Mouse (Mus musculus) kidney, adult 2 months (tissue): ENCODE measurements around the gene Itga8. TPM values are rescaled to one million over a fixed set of nuclear protein-coding genes. Genes with fewer than 3 reads are reported as not detected.

Experiments used
- DNase-seq: peaks from one replicate; pipeline ENCODE4 v3.0.0; 2021
- H3K27ac ChIP-seq: fragments of 200-500 bp; 2 replicates; pipeline ENCODE4 v1.5.1; 2012; ENCODE audit warnings: low read depth, low read length, control low read depth, inconsistent platforms; ENCODE audit not compliant: insufficient read depth
- H3K27me3 ChIP-seq: fragments of 200-500 bp; replicated peaks from 2 replicates; pipeline ENCODE4 v1.6.1; 2012; ENCODE audit warnings: mild to moderate bottlenecking, moderate library complexity, low read length, inconsistent platforms; ENCODE audit not compliant: control insufficient read depth, insufficient read depth
- H3K36me3 ChIP-seq: fragments of 200-500 bp; 2 replicates; pipeline ENCODE4 v1.6.1; 2012; ENCODE audit warnings: mild to moderate bottlenecking, moderate library complexity, low read length, inconsistent platforms; ENCODE audit not compliant: control insufficient read depth, insufficient read depth
- H3K4me1 ChIP-seq: fragments of 200-500 bp; 2 replicates; pipeline ENCODE4 v1.6.1; 2011; ENCODE audit warnings: low read length; ENCODE audit not compliant: control insufficient read depth, insufficient read depth
- H3K4me3 ChIP-seq: fragments of 200-500 bp; 2 replicates; pipeline ENCODE4 v1.5.1; 2011; ENCODE audit warnings: mild to moderate bottlenecking, low read depth, low read length, control low read depth; ENCODE audit not compliant: insufficient read depth
- CTCF ChIP-seq: fragments of 200-500 bp; conservative IDR thresholded peaks from 2 replicates; pipeline ENCODE4 v1.5.1; 2011; ENCODE audit warnings: low read depth, mild to moderate bottlenecking, control low read depth, low read length, moderate library complexity, mixed read lengths; ENCODE audit not compliant: insufficient read depth, insufficient read length
- POLR2A ChIP-seq: fragments of 200-500 bp; IDR thresholded peaks from one replicate; pipeline ENCODE4 v1.6.1; 2011; ENCODE audit warnings: low read depth, low read length, control low read depth
- WGBS: fragments of 180-500 bp; shearing (Covaris S2); methylation state at CpG from one replicate; pipeline ENCODE4 v1.1.7; 2018; 5-methylcytosine and 5-hydroxymethylcytosine counted together
- polyA plus RNA-seq: library from polyadenylated mRNA; depleted of rRNA; stranded (reverse); fragments of >200 nt; gene quantifications from 2 replicates; pipeline ENCODE4 v1.2.3, GENCODE M21; 2012

Itga8 gene
- polyA plus RNA-seq, 1 experiment = 9.7 TPM

GRCm38 (mm10) chr2:12147902-12148301, 153.8 kb downstream of the Itga8 start:
- 52% methylated on average over 2 of the region's 2 CpGs for WGBS

DNA sequence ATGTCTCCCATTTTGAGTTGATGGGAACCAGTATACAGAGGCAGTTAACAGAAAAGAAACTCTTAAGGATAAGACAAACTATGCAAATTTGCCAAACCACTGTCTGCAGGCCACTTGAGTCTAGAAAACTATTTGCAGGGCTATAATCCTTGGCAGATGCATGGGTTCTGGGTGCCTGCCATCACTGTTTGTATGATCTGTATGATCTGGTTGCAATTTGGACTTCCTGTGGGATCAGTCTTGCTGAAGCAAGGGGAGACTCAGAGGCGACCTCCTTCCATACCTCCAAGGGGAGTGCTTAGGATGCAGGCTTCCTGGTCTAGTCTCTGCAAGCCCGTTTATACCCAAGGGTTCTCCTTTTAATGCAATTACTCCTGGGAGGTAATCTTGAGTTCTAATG, 155.1 kb downstream of the Itga8 start:
- Histone ChIP-seq H3K27me3 (no peaks in the 10 kb centered on the region), H3K4me3 (no peak overlapping the region), H3K27ac (no peak overlapping the region), H3K36me3 (no peaks in the 10 kb centered on the region), H3K4me1 (no peaks in the 10 kb centered on the region)
- WGBS = 70% methylated on average over 2 of the region's 2 CpGs
- TF ChIP-seq CTCF (no peak), POLR2A (no peak)
- no peak for DNase-seq

More at GRCm38 (mm10) chr2:12147902-12148301, 153.8 kb downstream of the Itga8 start:
- H3K4me1 ChIP-seq = no peaks in the 10 kb centered on the region
- DNase-seq = peak; percentile 75
- H3K27me3 ChIP-seq = no peaks in the 10 kb centered on the region
- no peak overlapping the region for H3K27ac ChIP-seq
- TF ChIP-seq CTCF (no peak), POLR2A (no peak)
- H3K4me3 ChIP-seq = no peak overlapping the region
- H3K36me3 ChIP-seq = no peaks in the 10 kb centered on the region

GRCm38 (mm10) chr2:12138765-12139368, 162.9 kb downstream of the Itga8 start:
- no peak overlapping the region for H3K4me3 ChIP-seq
- no peaks in the 10 kb centered on the region for H3K4me1 ChIP-seq
- DNase-seq = no peak
- TF ChIP-seq POLR2A = no peak
- TF ChIP-seq CTCF = no peak
- no peak overlapping the region for H3K27ac ChIP-seq
- no peaks in the 10 kb centered on the region for H3K36me3 ChIP-seq
- WGBS = 74% methylated on average over 5 of the region's 5 CpGs
- no peaks in the 10 kb centered on the region for H3K27me3 ChIP-seq

DNA sequence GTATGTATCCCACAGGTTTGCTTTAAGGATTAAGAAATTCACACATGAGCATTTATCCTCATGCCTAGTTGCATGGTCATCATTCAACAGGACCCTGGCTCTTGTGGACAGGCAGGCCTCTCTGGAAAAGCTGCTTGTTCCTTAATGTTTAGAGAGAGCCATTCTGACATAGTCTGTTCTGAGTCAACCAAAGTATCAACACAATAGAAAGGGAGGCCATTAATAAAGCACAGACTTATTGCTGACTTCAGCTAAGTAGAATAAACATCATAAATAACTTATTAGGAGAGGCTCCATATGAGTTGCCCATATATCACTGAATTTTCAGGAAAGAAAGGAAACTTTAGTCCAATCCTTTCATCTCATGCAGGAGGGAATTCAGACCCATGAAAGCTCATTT, 175.1 kb downstream of the Itga8 start:
- Histone ChIP-seq H3K4me3 (no peak overlapping the region), H3K4me1 (no peaks in the 10 kb centered on the region), H3K27me3 (no peaks in the 10 kb centered on the region), H3K27ac (no peak overlapping the region), H3K36me3 (no peaks in the 10 kb centered on the region)
- no peak for DNase-seq
- TF ChIP-seq POLR2A = no peak
- no peak for TF ChIP-seq CTCF

GRCm38 (mm10) chr2:12115479-12115878, 186.2 kb downstream of the Itga8 start:
- Histone ChIP-seq H3K36me3 (no peaks in the 10 kb centered on the region), H3K27me3 (no peaks in the 10 kb centered on the region), H3K4me3 (no peak overlapping the region), H3K27ac (no peak overlapping the region), H3K4me1 (no peaks in the 10 kb centered on the region)
- TF ChIP-seq POLR2A (no peak), CTCF (no peak)
- 76% methylated on average over 2 of the region's 2 CpGs for WGBS
- no peak for DNase-seq

GRCm38 (mm10) chr2:12109306-12109705, 192.4 kb downstream of the Itga8 start:
- no peaks in the 10 kb centered on the region for H3K27me3 ChIP-seq
- no peaks in the 10 kb centered on the region for H3K4me1 ChIP-seq
- DNase-seq = no peak
- 62% methylated on average over 3 of the region's 3 CpGs for WGBS
- no peak for TF ChIP-seq POLR2A
- TF ChIP-seq CTCF = no peak
- no peaks in the 10 kb centered on the region for H3K36me3 ChIP-seq
- H3K27ac ChIP-seq = no peak overlapping the region
- no peak overlapping the region for H3K4me3 ChIP-seq

GRCm38 (mm10) chr2:12108306-12108705, 193.4 kb downstream of the Itga8 start:
- Histone ChIP-seq H3K36me3 (no peaks in the 10 kb centered on the region), H3K27me3 (no peaks in the 10 kb centered on the region), H3K27ac (no peak overlapping the region), H3K4me1 (no peaks in the 10 kb centered on the region), H3K4me3 (no peak overlapping the region)
- DNase-seq = no peak
- TF ChIP-seq CTCF (no peak), POLR2A (no peak)
- 76% methylated on average over 2 of the region's 2 CpGs for WGBS

DNA sequence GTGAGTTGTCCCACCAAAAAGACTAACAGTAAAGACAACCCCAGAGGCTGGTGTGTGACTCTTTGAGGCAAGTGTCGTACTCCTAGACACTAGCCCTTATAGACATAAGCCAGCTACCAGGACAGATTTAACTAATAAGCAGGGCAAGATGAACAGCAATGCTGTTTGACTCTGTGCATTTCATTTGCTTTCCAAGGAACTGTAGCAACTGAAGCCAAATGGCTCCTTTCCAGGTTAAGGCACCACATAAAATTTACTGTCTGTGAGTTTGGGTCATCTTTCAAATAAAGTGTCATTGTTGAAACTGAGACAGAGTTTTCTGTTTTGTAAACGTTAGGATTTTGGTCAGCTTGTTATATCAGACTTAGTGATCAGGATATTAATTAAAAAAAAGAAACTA, 194.5 kb downstream of the Itga8 start:
- Histone ChIP-seq H3K36me3 (no peaks in the 10 kb centered on the region), H3K4me1 (no peaks in the 10 kb centered on the region), H3K27ac (no peak overlapping the region), H3K27me3 (no peaks in the 10 kb centered on the region), H3K4me3 (no peak overlapping the region)
- no peak for TF ChIP-seq POLR2A
- no peak for TF ChIP-seq CTCF
- 37% methylated on average over 2 of the region's 2 CpGs for WGBS
- DNase-seq = peak; percentile 12
